Mouse (Mus musculus) left cerebral cortex, postnatal 14 days (tissue): Measurements from ENCODE around the gene Slc32a1. TPM values are rescaled to one million over a fixed set of nuclear protein-coding genes. Genes with fewer than 3 reads are reported as not detected.

ENCODE experiments used
- DNase-seq, 2 experiments: peaks; one replicate each; pipeline ENCODE4 v3.0.0; 2021 to 2022; ENCODE audit warnings: low spot score in 2 of 2, mixed read lengths in 1 of 2
- intact Hi-C: fragments of 180-260 bp; cut with DNase I; formaldehyde crosslinking; loops from one replicate; pipeline ENCODE4 v1.15.1; 2025
- long read RNA-seq, 2 experiments: library from polyadenylated mRNA; stranded (forward); transcript quantifications; one replicate each; pipeline ENCODE4 v2.0.0; 2021
- total RNA-seq, 2 experiments: library from RNA; stranded (reverse); gene quantifications; 2 replicates each; pipeline ENCODE4 v1.2.3; 2021

Slc32a1 gene
- total RNA-seq = 10 to 100 TPM; 89.6 to 100.0 TPM
- long read RNA-seq, experiment 1, partial matches to known transcripts = 0 of 2 reads
- long read RNA-seq, experiment 1, other reads (novel, unspliced or antisense) = 2 of 2 reads
- long read RNA-seq, experiment 2, partial matches to known transcripts = 4 of 5 reads
- long read RNA-seq, experiment 2, other reads (novel, unspliced or antisense) = 0 of 5 reads

DNA sequence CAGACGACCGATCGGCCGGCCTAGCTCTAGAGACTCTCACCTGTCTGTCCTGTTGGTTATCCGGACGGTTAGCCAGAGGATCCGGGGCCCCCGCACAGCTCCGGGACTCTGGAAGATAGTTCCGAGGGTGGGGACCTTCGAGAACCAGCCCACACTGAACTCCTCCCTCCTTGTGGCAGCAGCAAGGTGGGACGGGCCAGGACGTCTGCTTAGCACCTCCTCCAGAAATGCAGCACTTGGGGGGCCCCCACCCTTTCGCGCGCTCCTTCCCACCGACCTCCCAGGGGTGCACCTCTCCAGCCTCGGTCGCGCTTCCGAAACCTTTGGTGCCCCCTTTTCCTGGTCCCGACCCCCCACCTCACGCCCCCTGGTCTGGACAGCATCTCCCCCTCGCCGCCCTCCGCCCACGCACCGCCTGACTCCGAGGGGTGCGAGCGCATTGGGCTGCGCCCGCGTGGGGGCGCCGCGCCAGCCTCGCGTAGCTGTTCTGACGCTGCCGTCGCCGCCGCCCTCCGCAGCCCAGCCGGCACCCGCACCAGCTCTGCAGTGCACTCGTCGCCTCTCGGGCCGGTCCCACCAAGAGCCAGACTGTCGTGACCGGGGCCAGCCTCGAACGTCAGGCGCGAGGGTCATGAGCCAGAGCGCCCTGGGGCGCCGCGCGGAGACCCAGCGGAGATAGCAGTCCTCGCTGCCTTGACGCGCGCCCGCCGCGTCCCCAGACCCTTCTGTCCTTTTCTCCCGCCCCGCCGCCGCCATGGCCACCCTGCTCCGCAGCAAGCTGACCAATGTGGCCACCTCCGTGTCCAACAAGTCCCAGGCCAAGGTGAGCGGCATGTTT lies at the start of gene Slc32a1:
Gene Slc32a1, plus strand, starts transcription at position 280 of the 838 bp plus-strand sequence.
- intact Hi-C loops = loop anchor here (5.0 kb wide), 1 partner anchor 58 kb away; no protein-coding TSS in a partner anchor
- DNase-seq = peak in 1 of 2 experiments; percentile 55

DNA sequence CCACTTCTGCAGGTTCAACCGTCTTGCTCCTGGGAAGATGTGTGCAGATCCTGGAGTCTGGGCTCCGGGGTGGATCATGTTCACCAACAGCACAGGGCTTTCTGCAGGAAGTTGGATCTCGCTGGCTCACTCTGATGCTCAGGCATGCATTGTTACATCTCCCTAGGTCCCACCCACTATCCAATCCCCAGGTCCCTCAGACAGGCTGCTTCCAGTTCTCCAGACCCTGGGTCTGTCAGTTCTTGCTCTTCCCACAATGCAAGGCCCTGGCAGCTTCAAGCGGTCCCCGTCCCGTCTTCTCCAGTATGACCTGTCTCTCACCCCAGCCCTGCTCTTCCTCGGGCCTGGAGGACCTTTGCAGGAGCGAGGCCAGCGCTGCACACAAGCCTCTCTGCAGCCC lies 49.8 kb upstream of the Slc32a1 start:
- intact Hi-C loops = no loop called here
- DNase-seq = no peak

GRCm38 (mm10) chr2:158561371-158562144 lies 49.0 kb upstream of the Slc32a1 start:
- DNase-seq = no peak
- intact Hi-C loops = no loop called here

DNA sequence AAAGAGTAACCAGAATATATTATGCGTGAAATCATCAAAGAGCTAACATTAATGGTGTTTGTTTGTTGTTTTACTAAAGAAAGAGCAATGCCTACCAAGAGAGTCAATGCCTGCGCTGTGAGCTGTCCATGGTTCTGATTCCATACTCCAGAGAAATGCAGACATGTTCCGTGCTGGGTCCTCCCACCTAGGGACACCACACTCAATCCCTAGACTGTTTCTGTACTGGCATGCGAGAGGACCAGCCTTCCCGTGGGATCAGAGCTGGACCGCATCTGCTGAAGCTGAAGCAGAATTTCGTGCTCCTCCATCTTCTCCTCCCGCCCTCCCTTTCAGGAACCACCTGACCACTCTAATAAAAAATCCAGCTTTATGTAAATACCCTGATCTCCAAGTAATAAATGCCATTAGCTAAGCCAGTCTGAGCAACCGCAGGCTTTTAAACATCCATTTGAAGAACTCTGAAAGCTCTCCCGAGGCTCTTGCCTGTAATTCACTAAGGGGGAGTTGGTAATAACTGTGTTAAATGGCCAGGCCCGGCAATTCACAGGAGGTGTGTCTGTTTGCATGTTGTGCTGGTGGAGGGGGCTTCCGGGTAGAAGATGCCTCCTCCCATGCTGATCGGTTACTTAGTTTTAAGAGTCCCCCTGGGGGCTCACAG lies 40.0 kb upstream of the Slc32a1 start:
- DNase-seq = no peak
- intact Hi-C loops = no loop called here

GRCm38 (mm10) chr2:158579979-158580378 lies 30.6 kb upstream of the Slc32a1 start:
- intact Hi-C loops = no loop called here
- DNase-seq = no peak

- no peak for DNase-seq
- intact Hi-C loops = no loop called here
Observed at GRCm38 (mm10) chr2:158584621-158585358, 25.8 kb upstream of the Slc32a1 start.

DNA sequence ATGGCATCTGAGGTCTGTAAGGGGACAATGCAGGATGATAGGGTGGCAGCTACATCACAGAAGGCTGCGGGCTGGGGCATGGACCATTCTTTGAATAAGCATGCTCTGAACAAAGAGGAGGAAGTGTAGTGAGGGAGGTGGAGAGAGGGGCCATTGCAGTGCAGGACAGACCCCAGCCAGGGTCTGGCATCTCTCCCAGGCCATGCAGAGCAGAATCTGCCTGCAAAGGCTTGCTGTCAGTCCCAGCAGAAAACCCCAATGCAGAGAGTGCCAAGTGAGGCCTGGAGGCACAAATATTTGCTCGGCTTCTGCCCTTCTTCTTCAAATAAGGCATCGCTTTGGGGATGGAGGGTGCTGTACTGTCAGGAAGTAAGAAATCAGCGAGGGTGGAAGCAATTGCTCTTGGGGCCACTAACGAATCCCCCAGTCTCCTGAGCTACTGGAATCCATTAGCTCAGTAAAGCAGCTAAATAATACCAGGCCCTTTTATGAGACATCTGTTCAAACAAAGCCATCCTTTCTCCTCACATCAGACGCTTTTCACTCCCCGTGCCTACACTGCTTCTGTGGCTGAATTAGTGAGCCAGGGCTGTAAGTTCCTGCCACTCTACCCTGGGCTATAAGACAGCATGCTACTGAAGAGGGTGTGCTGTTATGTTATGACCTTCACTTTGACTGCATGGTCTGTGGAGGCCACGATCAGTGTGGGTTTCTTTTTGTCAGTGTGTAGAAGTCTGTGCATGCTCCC lies 21.9 kb upstream of the Slc32a1 start:
- DNase-seq = no peak
- intact Hi-C loops = no loop called here

GRCm38 (mm10) chr2:158590495-158590894 lies 20.1 kb upstream of the Slc32a1 start:
- DNase-seq = no peak
- intact Hi-C loops = no loop called here

DNA sequence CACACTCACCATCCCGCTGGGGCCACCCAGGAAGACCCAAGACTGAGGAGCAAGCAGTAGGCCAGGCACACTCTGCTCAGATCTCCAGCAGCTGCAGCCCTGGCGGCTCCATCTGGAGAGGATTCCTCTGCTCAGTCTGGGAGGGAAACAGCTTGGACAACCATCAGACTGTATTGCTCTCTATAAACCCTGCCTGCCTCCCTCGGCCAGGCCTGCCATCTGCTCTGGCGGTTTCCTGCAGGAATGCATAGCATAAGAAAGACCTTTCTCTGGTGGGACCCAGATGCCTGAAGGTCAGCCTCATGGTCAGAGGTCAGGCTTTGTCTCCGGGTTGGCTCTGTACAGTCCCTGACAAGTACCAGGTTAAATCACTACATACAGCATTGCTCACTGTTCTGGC lies 19.3 kb upstream of the Slc32a1 start:
- intact Hi-C loops = no loop called here
- DNase-seq = no peak

GRCm38 (mm10) chr2:158593371-158593770 lies 17.2 kb upstream of the Slc32a1 start:
- intact Hi-C loops = no loop called here
- DNase-seq = no peak

DNA sequence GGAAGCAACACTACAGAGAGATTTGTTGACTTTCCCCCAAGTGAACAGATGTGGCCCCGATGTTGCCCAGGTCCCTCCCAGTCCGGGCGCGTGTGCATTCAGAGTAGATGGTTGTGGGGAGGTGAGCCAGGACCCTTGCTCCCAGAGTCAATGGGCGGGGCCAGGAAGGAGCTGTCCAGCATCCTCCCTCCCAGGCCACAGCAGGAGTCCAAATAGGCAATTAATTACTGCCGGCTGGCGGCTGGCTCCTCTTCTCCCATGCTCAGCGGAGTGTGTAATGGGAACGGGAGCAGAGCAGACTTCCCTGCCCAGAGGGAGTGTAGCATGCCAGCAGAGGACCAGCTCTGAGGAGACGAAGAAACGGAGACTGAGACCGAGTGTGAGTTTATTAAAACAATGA lies 15.5 kb upstream of the Slc32a1 start:
- DNase-seq = peak in 1 of 2 experiments; percentile 27
- intact Hi-C loops = no loop called here

- no peak for DNase-seq
- intact Hi-C loops = no loop called here
Observed at GRCm38 (mm10) chr2:158595577-158595976, 15.0 kb upstream of the Slc32a1 start.

DNA sequence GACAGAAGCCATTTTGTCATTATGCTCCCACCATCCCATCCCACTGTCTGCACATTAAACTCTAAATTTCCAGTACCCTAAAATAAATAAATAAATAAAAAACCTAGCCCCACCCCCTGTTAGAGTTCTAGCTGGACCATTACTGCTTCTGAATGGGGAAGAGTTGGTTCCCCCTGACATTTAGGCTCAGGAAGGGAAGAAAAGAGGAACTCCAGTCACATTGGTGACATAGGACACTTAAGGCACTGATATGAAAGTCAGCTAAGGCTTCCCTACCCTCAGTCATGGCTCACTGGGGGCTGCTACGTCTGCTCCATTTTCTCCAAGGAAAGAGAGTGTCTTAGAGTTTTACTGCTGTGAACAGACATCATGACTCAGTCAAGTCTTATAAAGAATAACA lies 13.8 kb upstream of the Slc32a1 start:
- no peak for DNase-seq
- intact Hi-C loops = no loop called here

DNA sequence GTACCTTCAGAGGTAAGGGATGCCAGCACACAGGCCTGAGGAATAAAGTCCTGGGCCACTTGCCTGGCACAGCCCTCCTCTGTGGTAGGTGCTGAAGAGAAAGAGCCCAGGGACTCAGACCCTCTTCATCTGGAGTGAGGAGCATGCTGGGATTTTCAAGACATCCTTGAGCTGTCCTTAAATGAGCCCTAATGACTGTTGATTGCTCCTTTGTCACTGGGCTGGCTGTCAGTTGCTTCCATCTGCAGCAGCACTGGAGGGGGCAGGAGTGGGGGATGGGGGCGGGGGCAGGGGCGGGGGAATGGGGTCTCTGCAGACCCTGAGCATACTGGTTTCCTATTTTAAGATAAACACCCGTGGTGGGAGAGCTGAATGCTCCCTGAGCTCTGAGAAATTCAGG lies 10.1 kb upstream of the Slc32a1 start:
- DNase-seq = no peak
- intact Hi-C loops = no loop called here

DNA sequence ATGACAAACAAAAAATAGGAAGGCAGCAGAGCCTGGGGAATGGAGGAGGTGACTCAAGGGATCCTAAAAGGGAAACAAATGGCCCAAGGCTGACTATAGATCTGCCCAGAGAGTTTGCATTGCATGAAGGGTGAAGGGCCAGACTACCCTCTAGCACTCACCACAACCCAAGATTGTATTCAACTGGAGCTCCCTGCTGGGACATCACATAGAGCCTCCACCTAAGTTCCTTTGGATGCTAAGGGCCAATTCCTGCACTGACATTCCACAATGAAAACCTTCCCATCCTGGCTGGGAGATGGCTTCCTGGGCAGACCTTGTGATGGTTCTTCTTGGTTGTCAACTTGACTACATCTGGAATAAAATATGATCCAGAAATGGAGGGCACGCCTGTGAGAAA lies 9.2 kb upstream of the Slc32a1 start:
- intact Hi-C loops = no loop called here
- DNase-seq = no peak

DNA sequence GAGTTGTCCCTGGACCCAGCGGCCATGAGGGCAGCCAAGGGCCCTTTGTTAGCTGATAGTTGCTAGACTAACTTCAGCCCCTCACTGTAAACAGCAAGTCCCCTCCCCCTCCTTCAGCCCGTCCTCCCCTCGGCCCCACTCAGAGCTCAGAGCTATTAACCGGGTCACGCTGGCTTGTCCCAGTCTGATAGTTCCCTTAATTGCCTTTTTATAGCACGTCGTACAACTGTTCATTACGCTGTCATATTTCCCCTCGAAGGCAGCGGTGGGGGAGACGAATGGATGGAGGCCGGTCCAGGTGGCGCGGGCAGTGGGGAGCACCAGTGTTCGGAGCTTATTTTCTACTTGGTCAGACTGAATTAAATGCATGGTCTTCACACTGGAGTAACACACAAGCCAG lies 7.9 kb upstream of the Slc32a1 start:
- intact Hi-C loops = no loop called here

GRCm38 (mm10) chr2:158606511-158606964 lies 4.0 kb upstream of the Slc32a1 start:
- intact Hi-C loops = no loop called here
- DNase-seq = no peak

More for the DNA sequence above, 7.9 kb upstream of the Slc32a1 start:
- DNase-seq = no peak

GRCm38 (mm10) chr2:158609681-158610080 lies 886 bp upstream of the Slc32a1 start:
- DNase-seq = peak; percentile 27 to 31
- intact Hi-C loops = loop anchor here (5.0 kb wide), 1 partner anchor 57 kb away; no protein-coding TSS in a partner anchor
